Mouse (Mus musculus): ENCODE measurements at regions not wholly inside any gene's neighbourhood (a gene's known extent, or its start where the extent isn't known, plus 50 kb on each side); places are given as distances from the start of the nearest gene placed in this dataset.

- no peak overlapping the region for H3K9ac ChIP-seq (ENCODE audit: low read length)
- H3K4me2 ChIP-seq (ENCODE audit: low read length): no peak overlapping the region
- ATAC-seq: no peak
- no peak overlapping the region for H3K4me3 ChIP-seq (ENCODE audit: low read depth, low read length)
- no peaks in the 10 kb centered on the region for H3K4me1 ChIP-seq (ENCODE audit: control insufficient read depth, insufficient read depth, low read length)
- WGBS: 77% methylated on average over 3 of the region's 3 CpGs
- no peak overlapping the region for H3K27ac ChIP-seq (ENCODE audit: low read depth, low read length)
- H3K9me3 ChIP-seq (replicated peaks; ENCODE audit: control insufficient read depth, low read length): no peaks in the 10 kb centered on the region
- H3K36me3 ChIP-seq (ENCODE audit: control insufficient read depth, insufficient read depth, low read length): no peaks in the 10 kb centered on the region
- no peak for DNase-seq (ENCODE audit: low spot score)
- H3K27me3 ChIP-seq (replicated peaks; ENCODE audit: control insufficient read depth, insufficient read depth, low read length): no peaks in the 10 kb centered on the region
Observed at GRCm38 (mm10) chr12:73475774-73476173, 70.4 kb downstream of the Tmem30b start.

GRCm38 (mm10) chr12:73475020-73475419 is 71.2 kb downstream of the Tmem30b start:
- DNase-seq (ENCODE audit: low spot score): no peak
- H3K27me3 ChIP-seq (replicated peaks; ENCODE audit: control insufficient read depth, insufficient read depth, low read length): no peaks in the 10 kb centered on the region
- H3K27ac ChIP-seq (ENCODE audit: low read depth, low read length): no peak overlapping the region
- H3K9me3 ChIP-seq (replicated peaks; ENCODE audit: control insufficient read depth, low read length): no peaks in the 10 kb centered on the region
- no peak overlapping the region for H3K4me2 ChIP-seq (ENCODE audit: low read length)
- ATAC-seq: no peak
- no peaks in the 10 kb centered on the region for H3K4me1 ChIP-seq (ENCODE audit: control insufficient read depth, insufficient read depth, low read length)
- 82% methylated on average over 5 of the region's 5 CpGs for WGBS
- no peak overlapping the region for H3K4me3 ChIP-seq (ENCODE audit: low read depth, low read length)
- no peaks in the 10 kb centered on the region for H3K36me3 ChIP-seq (ENCODE audit: control insufficient read depth, insufficient read depth, low read length)
- H3K9ac ChIP-seq (ENCODE audit: low read length): no peak overlapping the region

GRCm38 (mm10) chr12:73473111-73473510 is 73.1 kb downstream of the Tmem30b start:
- no peak for ATAC-seq
- Histone ChIP-seq H3K4me2 (ENCODE audit: low read length) (no peak overlapping the region), H3K27ac (ENCODE audit: low read depth, low read length) (no peak overlapping the region), H3K9me3 (replicated peaks; ENCODE audit: control insufficient read depth, low read length) (no peaks in the 10 kb centered on the region), H3K27me3 (replicated peaks; ENCODE audit: control insufficient read depth, insufficient read depth, low read length) (no peaks in the 10 kb centered on the region), H3K36me3 (ENCODE audit: control insufficient read depth, insufficient read depth, low read length) (no peaks in the 10 kb centered on the region), H3K4me1 (ENCODE audit: control insufficient read depth, insufficient read depth, low read length) (peaks cover under 1% of the 10 kb centered on the region; the same call in 1 of the 2 replicates), H3K4me3 (ENCODE audit: low read depth, low read length) (no peak overlapping the region), H3K9ac (ENCODE audit: low read length) (no peak overlapping the region)
- WGBS: 13% methylated on average over 4 of the region's 4 CpGs
- no peak for DNase-seq (ENCODE audit: low spot score)

- no peaks in the 10 kb centered on the region for H3K9me3 ChIP-seq (replicated peaks; ENCODE audit: control insufficient read depth, low read length)
- no peak overlapping the region for H3K27ac ChIP-seq (ENCODE audit: low read depth, low read length)
- H3K9ac ChIP-seq (ENCODE audit: low read length): no peak overlapping the region
- WGBS: 67% methylated on average over 9 of the region's 9 CpGs
- no peak for ATAC-seq
- no peak overlapping the region for H3K4me2 ChIP-seq (ENCODE audit: low read length)
- peaks cover 2% of the 10 kb centered on the region; the same call in 1 of the 2 replicates for H3K4me1 ChIP-seq (ENCODE audit: control insufficient read depth, insufficient read depth, low read length)
- no peak for DNase-seq (ENCODE audit: low spot score)
- no peak overlapping the region for H3K4me3 ChIP-seq (ENCODE audit: low read depth, low read length)
- no peaks in the 10 kb centered on the region for H3K36me3 ChIP-seq (ENCODE audit: control insufficient read depth, insufficient read depth, low read length)
- H3K27me3 ChIP-seq (replicated peaks; ENCODE audit: control insufficient read depth, insufficient read depth, low read length): no peaks in the 10 kb centered on the region
Observed at GRCm38 (mm10) chr12:73471966-73472365, 74.2 kb downstream of the Tmem30b start.

- Histone ChIP-seq H3K9me3 (replicated peaks; ENCODE audit: control insufficient read depth, low read length) (no peaks in the 10 kb centered on the region), H3K27ac (ENCODE audit: low read depth, low read length) (no peak overlapping the region), H3K9ac (ENCODE audit: low read length) (no peak overlapping the region), H3K4me3 (ENCODE audit: low read depth, low read length) (no peak overlapping the region), H3K36me3 (ENCODE audit: control insufficient read depth, insufficient read depth, low read length) (no peaks in the 10 kb centered on the region), H3K4me1 (ENCODE audit: control insufficient read depth, insufficient read depth, low read length) (peaks cover 2% of the 10 kb centered on the region; the same call in 1 of the 2 replicates), H3K27me3 (replicated peaks; ENCODE audit: control insufficient read depth, insufficient read depth, low read length) (no peaks in the 10 kb centered on the region), H3K4me2 (ENCODE audit: low read length) (no peak overlapping the region)
- 88% methylated on average over 7 of the region's 7 CpGs for WGBS
- ATAC-seq (no peak), DNase-seq (ENCODE audit: low spot score) (no peak)
Observed at GRCm38 (mm10) chr12:73466484-73466883, 79.7 kb downstream of the Tmem30b start.

GRCm38 (mm10) chr12:73465975-73466374 is 80.2 kb downstream of the Tmem30b start:
- DNase-seq (ENCODE audit: low spot score) (no peak), ATAC-seq (no peak)
- Histone ChIP-seq H3K27ac (ENCODE audit: low read depth, low read length) (no peak overlapping the region), H3K9ac (ENCODE audit: low read length) (no peak overlapping the region), H3K9me3 (replicated peaks; ENCODE audit: control insufficient read depth, low read length) (no peaks in the 10 kb centered on the region), H3K27me3 (replicated peaks; ENCODE audit: control insufficient read depth, insufficient read depth, low read length) (no peaks in the 10 kb centered on the region), H3K4me2 (ENCODE audit: low read length) (no peak overlapping the region), H3K4me1 (ENCODE audit: control insufficient read depth, insufficient read depth, low read length) (peaks cover 2% of the 10 kb centered on the region; the same call in 1 of the 2 replicates), H3K36me3 (ENCODE audit: control insufficient read depth, insufficient read depth, low read length) (no peaks in the 10 kb centered on the region), H3K4me3 (ENCODE audit: low read depth, low read length) (no peak overlapping the region)
- WGBS: 97% methylated on average over 5 of the region's 5 CpGs

GRCm38 (mm10) chr12:73464311-73464710 is 81.9 kb downstream of the Tmem30b start:
- Histone ChIP-seq H3K9me3 (replicated peaks; ENCODE audit: control insufficient read depth, low read length) (no peaks in the 10 kb centered on the region), H3K36me3 (ENCODE audit: control insufficient read depth, insufficient read depth, low read length) (no peaks in the 10 kb centered on the region), H3K4me2 (ENCODE audit: low read length) (no peak overlapping the region), H3K27me3 (replicated peaks; ENCODE audit: control insufficient read depth, insufficient read depth, low read length) (no peaks in the 10 kb centered on the region), H3K9ac (ENCODE audit: low read length) (no peak overlapping the region), H3K4me3 (ENCODE audit: low read depth, low read length) (no peak overlapping the region), H3K4me1 (ENCODE audit: control insufficient read depth, insufficient read depth, low read length) (peaks cover 2% of the 10 kb centered on the region; the same call in 1 of the 2 replicates), H3K27ac (ENCODE audit: low read depth, low read length) (no peak overlapping the region)
- WGBS: 91% methylated on average over 5 of the region's 5 CpGs
- DNase-seq (ENCODE audit: low spot score) (no peak), ATAC-seq (no peak)

- H3K27ac ChIP-seq (ENCODE audit: low read depth, low read length): no peak overlapping the region
- no peak for ATAC-seq
Observed at GRCm38 (mm10) chr12:73462091-73462490, 84.1 kb downstream of the Tmem30b start.

GRCm38 (mm10) chr12:73460291-73460761 is 85.9 kb downstream of the Tmem30b start:
- H3K36me3 ChIP-seq (ENCODE audit: control insufficient read depth, insufficient read depth, low read length): no peaks in the 10 kb centered on the region
- H3K4me3 ChIP-seq (ENCODE audit: low read depth, low read length): no peak overlapping the region
- DNase-seq (ENCODE audit: low spot score) (no peak), ATAC-seq (no peak)
- no peak overlapping the region for H3K27ac ChIP-seq (ENCODE audit: low read depth, low read length)
- WGBS: 35% methylated on average over 2 of the region's 2 CpGs
- H3K9me3 ChIP-seq (replicated peaks; ENCODE audit: control insufficient read depth, low read length): no peaks in the 10 kb centered on the region
- no peaks in the 10 kb centered on the region for H3K4me1 ChIP-seq (ENCODE audit: control insufficient read depth, insufficient read depth, low read length)
- H3K27me3 ChIP-seq (replicated peaks; ENCODE audit: control insufficient read depth, insufficient read depth, low read length): no peaks in the 10 kb centered on the region
- H3K4me2 ChIP-seq (ENCODE audit: low read length): no peak overlapping the region
- H3K9ac ChIP-seq (ENCODE audit: low read length): no peak overlapping the region

More at GRCm38 (mm10) chr12:73462091-73462490, 84.1 kb downstream of the Tmem30b start:
- H3K4me2 ChIP-seq (ENCODE audit: low read length): no peak overlapping the region
- H3K9me3 ChIP-seq (replicated peaks; ENCODE audit: control insufficient read depth, low read length): no peaks in the 10 kb centered on the region
- H3K36me3 ChIP-seq (ENCODE audit: control insufficient read depth, insufficient read depth, low read length): no peaks in the 10 kb centered on the region
- H3K9ac ChIP-seq (ENCODE audit: low read length): no peak overlapping the region
- no peak overlapping the region for H3K4me3 ChIP-seq (ENCODE audit: low read depth, low read length)
- DNase-seq (ENCODE audit: low spot score): no peak
- 60% methylated on average over 5 of the region's 5 CpGs for WGBS
- H3K4me1 ChIP-seq (ENCODE audit: control insufficient read depth, insufficient read depth, low read length): no peaks in the 10 kb centered on the region
- no peaks in the 10 kb centered on the region for H3K27me3 ChIP-seq (replicated peaks; ENCODE audit: control insufficient read depth, insufficient read depth, low read length)

Data from forebrain, embryonic 14.5 days (tissue).